Mouse (Mus musculus) G1E (cell line): ENCODE measurements around the gene Kdm1b. TPM values are rescaled to one million over a fixed set of nuclear protein-coding genes. Genes with fewer than 3 reads are reported as not detected.

Source experiments
- ATAC-seq: 2 replicates; pipeline ENCODE4 v1.8.0; 2016; ENCODE audit warnings: mild to moderate bottlenecking; ENCODE audit not compliant: insufficient number of reproducible peaks, poor library complexity, low FRiP score, severe bottlenecking; ENCODE audit errors: extremely low read depth
- DNase-seq: peaks from one replicate; pipeline ENCODE4 v3.0.0; 2012; ENCODE audit warnings: low spot score
- H3K27me3 ChIP-seq: 2 replicates; pipeline ENCODE4 v1.6.1; 2012; ENCODE audit warnings: mild to moderate bottlenecking, low read length, inconsistent platforms; ENCODE audit not compliant: insufficient read depth
- H3K36me3 ChIP-seq: replicated peaks from 2 replicates; pipeline ENCODE3; 2012; ENCODE audit warnings: mild to moderate bottlenecking, inconsistent platforms
- H3K4me1 ChIP-seq: 2 replicates; pipeline ENCODE4 v1.6.1; 2012; ENCODE audit warnings: low read depth, low read length, inconsistent platforms, mixed read lengths; ENCODE audit not compliant: insufficient read depth
- H3K4me3 ChIP-seq: 2 replicates; pipeline ENCODE4 v1.5.1; 2012; ENCODE audit warnings: low read depth, mild to moderate bottlenecking, inconsistent platforms, low read length, moderate library complexity, mixed read lengths
- H3K9me3 ChIP-seq: replicated peaks from 2 replicates; pipeline ENCODE4 v1.6.1; 2012; ENCODE audit warnings: inconsistent platforms
- CTCF ChIP-seq: IDR thresholded peaks from 2 replicates; pipeline ENCODE4 v1.5.1; 2012; ENCODE audit warnings: low read depth, low read length, inconsistent platforms, mixed read lengths
- GATA1 ChIP-seq: IDR thresholded peaks from 2 replicates; pipeline ENCODE4 v1.6.1; 2012; ENCODE audit warnings: borderline replicate concordance, low read length, inconsistent platforms, mixed read lengths
- GATA2 ChIP-seq: IDR thresholded peaks from 2 replicates; pipeline ENCODE4 v1.6.1; 2012; ENCODE audit warnings: low read depth, low read length, inconsistent platforms, borderline replicate concordance
- POLR2AphosphoS5 ChIP-seq: IDR thresholded peaks from 2 replicates; pipeline ENCODE4 v1.6.1; 2012; ENCODE audit warnings: low read depth, low read length, inconsistent platforms; ENCODE audit not compliant: insufficient replicate concordance
- TAL1 ChIP-seq: conservative IDR thresholded peaks from 2 replicates; pipeline ENCODE4 v1.6.1; 2012; ENCODE audit warnings: low read depth, low read length, inconsistent platforms, mixed read lengths
- polyA plus RNA-seq: library from polyadenylated mRNA; stranded (reverse); fragments of >175 nt; gene quantifications from 2 replicates; pipeline ENCODE4 v1.2.3, GENCODE M21; 2012
- total RNA-seq, 2 experiments: library from RNA; stranded (forward) in 1 of 2; stranded (reverse) in 1 of 2; fragments of 200-1000 nt in 1 of 2; fragments of >200 nt in 1 of 2; fragmentation: Nextera tagmentation in 1 of 2; gene quantifications; 2 replicates each; pipeline ENCODE4 v1.2.3; 2014 to 2017

The Kdm1b gene
- total and polyA plus RNA-seq, 3 experiments, result 2.6 to 15.2 (median 9.3) TPM

- ATAC-seq, result no peak
- no peaks in the 10 kb centered on the region for H3K36me3 ChIP-seq
Observed at GRCm38 (mm10) chr13:47037946-47038345, 5.4 kb upstream of the Kdm1b start.

DNA sequence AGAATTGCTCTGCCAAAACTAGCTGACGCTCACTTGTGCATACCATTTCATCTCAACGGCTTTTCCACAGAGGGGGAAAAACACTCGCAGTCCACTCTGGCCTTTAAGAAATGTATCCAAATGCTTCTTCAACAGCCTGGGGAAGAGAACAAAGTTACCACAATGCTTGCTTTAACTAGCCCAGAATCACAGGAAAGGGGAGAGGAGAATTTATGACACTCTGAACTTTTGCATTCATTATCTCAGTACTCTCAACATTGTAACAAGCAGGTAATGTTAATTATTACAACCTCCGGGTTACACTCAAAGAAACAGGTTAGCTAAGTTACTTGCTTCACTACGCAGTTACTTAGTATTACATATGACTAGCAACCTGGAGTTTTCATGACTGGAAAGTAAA is 3.2 kb upstream of the Kdm1b start:
- H3K27me3 ChIP-seq, result 0 out of 2 replicates have a peak, but pooled peaks cover 5% of the 10 kb centered on the region
- no peaks in the 10 kb centered on the region for H3K36me3 ChIP-seq
- no peaks in the 10 kb centered on the region for H3K9me3 ChIP-seq
- DNase-seq (no peak), ATAC-seq (no peak)
- TF ChIP-seq CTCF (no peak), TAL1 (no peak), GATA2 (no peak), POLR2AphosphoS5 (no peak), GATA1 (no peak)
- peaks cover 15% of the 10 kb centered on the region for H3K4me1 ChIP-seq
- H3K4me3 ChIP-seq, result no peak overlapping the region

More at GRCm38 (mm10) chr13:47037946-47038345, 5.4 kb upstream of the Kdm1b start:
- TF ChIP-seq POLR2AphosphoS5, result no peak
- H3K4me1 ChIP-seq, result peaks cover 6% of the 10 kb centered on the region
- no peak overlapping the region for H3K4me3 ChIP-seq
- H3K27me3 ChIP-seq, result peaks cover 10% of the 10 kb centered on the region
- H3K9me3 ChIP-seq, result no peaks in the 10 kb centered on the region
- DNase-seq, result no peak

DNA sequence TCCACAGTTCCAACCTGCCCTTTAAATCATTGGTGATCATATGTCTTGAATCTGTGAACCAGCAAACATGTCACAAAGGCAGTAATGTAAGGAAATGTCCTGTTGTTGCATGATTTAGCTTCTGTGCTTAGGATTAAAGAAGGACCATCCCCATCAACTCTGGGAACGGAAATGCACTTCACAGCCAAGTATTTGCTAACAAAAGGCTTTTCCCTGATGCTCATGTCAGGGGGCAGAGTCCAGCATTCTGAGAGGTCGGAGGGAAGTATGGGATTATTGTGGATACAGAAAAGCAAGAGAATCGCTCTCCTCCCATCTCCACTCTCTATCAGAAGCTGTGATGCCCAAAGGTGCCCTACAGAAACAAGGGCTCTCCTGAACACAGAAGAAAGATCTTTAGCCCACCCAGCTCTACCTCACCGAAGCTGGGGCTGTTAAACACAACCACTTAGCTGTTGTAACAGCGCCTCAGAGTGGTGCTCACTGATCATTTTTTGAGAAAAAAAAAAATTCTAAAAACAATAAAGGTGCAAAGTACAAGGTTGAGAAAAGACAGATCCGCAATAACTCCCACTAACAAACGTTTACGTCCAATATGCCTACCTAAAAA is 1.2 kb upstream of the Kdm1b start:
- Histone ChIP-seq H3K27me3 (no peaks in the 10 kb centered on the region), H3K36me3 (no peaks in the 10 kb centered on the region), H3K4me3 (peak overlapping the region; percentile 86; the same call in 1 of the 2 replicates), H3K9me3 (no peaks in the 10 kb centered on the region), H3K4me1 (peaks cover 15% of the 10 kb centered on the region)
- TF ChIP-seq POLR2AphosphoS5 (no peak), CTCF (no peak), GATA1 (no peak), GATA2 (no peak), TAL1 (no peak)
- DNase-seq (no peak), ATAC-seq (no peak)

DNA sequence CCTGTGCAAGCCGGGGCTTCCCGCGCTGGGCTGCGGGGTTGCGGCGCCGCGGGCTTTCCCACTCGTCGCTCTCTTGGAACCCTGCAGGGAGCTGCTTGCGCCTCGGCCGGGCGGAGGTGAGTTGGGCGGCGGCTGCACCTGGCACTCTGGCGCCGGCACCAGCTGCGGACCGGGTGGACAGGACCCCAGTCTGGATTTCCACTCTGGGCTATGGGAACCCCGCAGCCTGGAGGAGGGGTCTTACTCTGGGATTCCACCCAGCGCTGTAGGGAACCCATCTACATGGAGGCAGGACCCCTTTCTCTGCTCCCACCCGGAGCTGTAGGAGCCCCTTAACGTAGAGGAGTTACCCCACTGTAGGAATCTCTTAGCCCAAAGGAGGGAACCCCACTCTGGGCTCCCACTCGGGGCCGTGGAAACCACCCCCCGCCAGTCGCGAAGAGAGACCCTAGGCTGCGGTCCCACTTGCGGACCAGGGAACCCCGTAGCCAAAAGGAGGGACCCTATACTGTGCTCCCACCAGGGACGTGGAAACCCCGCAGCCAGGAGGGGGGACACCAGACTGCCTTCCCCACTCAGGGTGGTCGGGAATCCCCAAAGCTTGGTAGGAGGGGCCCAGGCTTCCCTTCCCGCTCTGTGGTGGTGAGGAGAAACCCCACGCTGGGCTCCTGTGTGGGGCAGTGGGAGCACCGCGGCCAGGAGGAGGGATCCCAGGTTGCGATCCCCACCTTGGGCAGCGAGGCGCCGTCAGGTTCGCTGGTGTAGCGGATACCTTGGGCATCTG is 726 bp downstream of the Kdm1b start:
- DNase-seq, result peak; percentile 6

DNA sequence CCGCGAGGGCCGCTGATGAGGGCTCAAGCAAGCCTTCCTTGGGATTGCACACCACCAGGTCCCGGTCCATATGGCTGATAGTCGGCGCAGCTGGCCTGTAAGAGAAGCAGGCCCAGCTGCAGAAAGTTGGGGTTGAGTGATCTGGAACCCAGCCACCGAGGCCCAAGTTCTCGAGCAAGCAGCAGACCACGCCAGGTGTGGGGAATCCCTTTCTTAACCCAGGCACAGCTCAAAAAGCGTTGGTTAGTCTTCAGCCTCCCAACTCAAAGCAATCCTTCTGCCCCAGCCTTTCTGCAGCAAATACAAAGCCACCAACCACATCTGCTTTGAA is 1.3 kb downstream of the Kdm1b start, which contains the start of gene Tpmt:
Tpmt (minus strand) TSS at position 121 of the 331 bp plus-strand sequence.
- no peak for ATAC-seq
- Histone ChIP-seq H3K9me3 (no peaks in the 10 kb centered on the region), H3K4me1 (peaks cover 15% of the 10 kb centered on the region), H3K4me3 (peak within 1 kb of the TSS; percentile 86), H3K36me3 (peaks cover 18% of the 10 kb centered on the region), H3K27me3 (no peaks in the 10 kb centered on the region)
- no peak for DNase-seq
- no peak for TF ChIP-seq TAL1
- no peak for TF ChIP-seq POLR2AphosphoS5
- TF ChIP-seq GATA1, result no peak
- TF ChIP-seq CTCF, result no peak
- TF ChIP-seq GATA2, result no peak

More for the DNA sequence above, 726 bp downstream of the Kdm1b start:
- no peak for ATAC-seq
- TF ChIP-seq POLR2AphosphoS5 (no peak), TAL1 (no peak), CTCF (no peak), GATA2 (no peak), GATA1 (no peak)
- H3K4me1 ChIP-seq, result peaks cover 15% of the 10 kb centered on the region
- H3K36me3 ChIP-seq, result peaks cover 13% of the 10 kb centered on the region
- H3K27me3 ChIP-seq, result no peaks in the 10 kb centered on the region
- no peaks in the 10 kb centered on the region for H3K9me3 ChIP-seq
- H3K4me3 ChIP-seq, result peak overlapping the region; percentile 86

DNA sequence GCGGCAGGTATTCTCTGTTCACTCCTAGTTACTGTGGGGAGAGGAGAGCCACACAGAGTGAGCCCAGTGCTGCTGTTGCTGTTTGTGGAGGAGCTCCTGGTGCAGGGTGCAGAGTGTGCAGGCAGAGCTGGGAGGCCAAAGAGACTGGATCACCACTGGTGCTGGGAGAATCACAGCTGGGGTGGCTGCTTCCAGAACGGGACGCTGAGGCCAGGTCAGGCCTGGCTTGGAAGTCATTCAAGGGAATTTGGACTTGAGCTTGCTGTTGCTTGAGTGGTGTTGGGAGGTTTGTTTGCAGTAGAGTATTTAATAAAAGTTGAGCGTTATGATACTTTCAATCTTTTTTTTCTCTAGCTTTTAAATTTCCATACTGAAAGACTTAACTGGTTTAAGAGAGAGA is 4.7 kb downstream of the Kdm1b start:
- H3K27me3 ChIP-seq, result no peaks in the 10 kb centered on the region
- H3K9me3 ChIP-seq, result no peaks in the 10 kb centered on the region
- H3K36me3 ChIP-seq, result peaks cover 47% of the 10 kb centered on the region
- ATAC-seq (no peak), DNase-seq (no peak)
- H3K4me3 ChIP-seq, result no peak overlapping the region
- H3K4me1 ChIP-seq, result peaks cover 10% of the 10 kb centered on the region
- TF ChIP-seq TAL1 (no peak), GATA1 (no peak), POLR2AphosphoS5 (no peak), GATA2 (no peak), CTCF (no peak)
